Mouse (Mus musculus) ES-E14 (cell line): Measurements from ENCODE around the gene Sult1a1. TPM values are rescaled to one million over a fixed set of nuclear protein-coding genes. Genes with fewer than 3 reads are reported as not detected.

Experiments used
- DNase-seq: peaks from one replicate; pipeline ENCODE4 v3.0.0-alpha.2; 2013; ENCODE audit warnings: low read depth, low spot score
- H3K27ac ChIP-seq: 2 replicates; pipeline ENCODE4 v1.5.1; 2012; ENCODE audit warnings: low read depth, mild to moderate bottlenecking, low read length, moderate library complexity, mixed read lengths; ENCODE audit not compliant: poor library complexity, insufficient read depth, severe bottlenecking
- H3K36me3 ChIP-seq: 2 replicates; pipeline ENCODE4 v1.6.1; 2012; ENCODE audit warnings: mild to moderate bottlenecking, low read length, moderate library complexity, mixed read lengths; ENCODE audit not compliant: control insufficient read depth, poor library complexity, insufficient read depth, severe bottlenecking
- H3K4me1 ChIP-seq, 2 experiments: fragments of 150-350 bp in 1 of 2; sonication (generic) in 1 of 2; 2 replicates each; pipeline ENCODE4 v1.6.1; 2012; ENCODE audit warnings: low read length in 2 of 2, mild to moderate bottlenecking in 1 of 2, mixed read lengths in 1 of 2; ENCODE audit not compliant: control insufficient read depth in 2 of 2, insufficient read depth in 2 of 2, poor library complexity in 1 of 2
- H3K4me3 ChIP-seq, 2 experiments: fragments of 150-350 bp in 1 of 2; sonication (generic) in 1 of 2; 2 replicates each; pipeline ENCODE4 v1.5.1; 2012; ENCODE audit warnings: low read length in 2 of 2, low read depth in 1 of 2, mild to moderate bottlenecking in 1 of 2, mixed read lengths in 1 of 2; ENCODE audit not compliant: insufficient read depth in 1 of 2, poor library complexity in 1 of 2, severe bottlenecking in 1 of 2
- H3K9ac ChIP-seq: 2 replicates; pipeline ENCODE4 v1.6.1; 2012; ENCODE audit warnings: low read depth, mild to moderate bottlenecking, low read length, mixed read lengths; ENCODE audit not compliant: poor library complexity, insufficient read depth, severe bottlenecking
- H3K9me3 ChIP-seq: fragments of 150-350 bp; sonication (generic); 2 replicates; pipeline ENCODE4 v1.6.1; 2012; ENCODE audit warnings: low read depth, mild to moderate bottlenecking, low read length; ENCODE audit not compliant: control insufficient read depth, insufficient read depth
- CHD2 ChIP-seq: IDR thresholded peaks from 2 replicates; pipeline ENCODE4 v1.6.1; 2014; ENCODE audit warnings: mild to moderate bottlenecking, low read depth, low read length, inconsistent platforms
- HCFC1 ChIP-seq: IDR thresholded peaks from 2 replicates; pipeline ENCODE4 v1.6.1; 2012; ENCODE audit warnings: low read length, inconsistent platforms, borderline replicate concordance; ENCODE audit not compliant: insufficient read depth
- MAFK ChIP-seq: IDR thresholded peaks from 2 replicates; pipeline ENCODE4 v1.6.1; 2014; ENCODE audit warnings: mild to moderate bottlenecking, low read depth, low read length, inconsistent platforms; ENCODE audit not compliant: insufficient read depth
- ZC3H11A ChIP-seq: IDR thresholded peaks from 2 replicates; pipeline ENCODE4 v1.6.1; 2012; ENCODE audit warnings: low read depth, mild to moderate bottlenecking, inconsistent platforms, low read length, borderline replicate concordance
- ZNF384 ChIP-seq: IDR thresholded peaks from 2 replicates; pipeline ENCODE4 v1.6.1; 2012; ENCODE audit warnings: low read depth, low read length, inconsistent platforms
- in situ Hi-C, 2 experiments: fragments of 600-800 bp; cut with MboI; formaldehyde crosslinking; loops; one replicate each; pipeline ENCODE4 v1.15.1; 2025; ENCODE audit warnings: low sequenced_read_pairs in 2 of 2, inconsistent platforms in 1 of 2; ENCODE audit not compliant: unreplicated experiment in 2 of 2
- total RNA-seq: library from RNA; depleted of rRNA; stranded (reverse); fragments of 300-350 nt; gene quantifications from 2 replicates; pipeline ENCODE4 v1.2.3, GENCODE M21; 2012

Sult1a1 gene
- total RNA-seq, 1 experiment, result 0.22 TPM

DNA sequence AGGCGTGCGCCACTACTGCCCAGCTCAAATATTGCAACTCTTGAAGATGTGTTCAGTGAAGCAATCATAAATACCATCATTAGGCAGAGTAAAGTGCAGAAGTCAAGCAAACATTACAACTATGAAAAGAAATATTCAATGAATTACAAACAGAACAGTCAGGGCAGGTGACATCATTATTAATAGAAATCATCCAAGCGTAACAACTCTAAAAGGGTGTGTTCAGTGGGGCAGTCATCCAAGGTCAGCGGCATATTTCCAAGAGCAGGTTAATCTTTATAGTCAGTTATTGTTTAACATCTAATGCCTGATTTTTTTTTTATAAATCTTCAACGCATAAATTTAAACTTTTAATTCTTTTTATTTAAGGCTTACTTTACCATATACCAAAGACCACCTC lies 5.0 kb upstream of the Sult1a1 start:
- no peak overlapping the region for H3K4me3 ChIP-seq
- TF ChIP-seq HCFC1, result no peak
- TF ChIP-seq CHD2, result no peak
- in situ Hi-C loops, result no loop called here
- DNase-seq, result no peak
- no peaks in the 10 kb centered on the region for H3K9me3 ChIP-seq
- H3K9ac ChIP-seq, result no peak overlapping the region
- H3K36me3 ChIP-seq, result no peaks in the 10 kb centered on the region
- no peak overlapping the region for H3K27ac ChIP-seq
- H3K4me1 ChIP-seq, result 0 out of 4 replicates have a peak, but pooled peaks cover 0 to 2% of the 10 kb centered on the region in 2 experiments

DNA sequence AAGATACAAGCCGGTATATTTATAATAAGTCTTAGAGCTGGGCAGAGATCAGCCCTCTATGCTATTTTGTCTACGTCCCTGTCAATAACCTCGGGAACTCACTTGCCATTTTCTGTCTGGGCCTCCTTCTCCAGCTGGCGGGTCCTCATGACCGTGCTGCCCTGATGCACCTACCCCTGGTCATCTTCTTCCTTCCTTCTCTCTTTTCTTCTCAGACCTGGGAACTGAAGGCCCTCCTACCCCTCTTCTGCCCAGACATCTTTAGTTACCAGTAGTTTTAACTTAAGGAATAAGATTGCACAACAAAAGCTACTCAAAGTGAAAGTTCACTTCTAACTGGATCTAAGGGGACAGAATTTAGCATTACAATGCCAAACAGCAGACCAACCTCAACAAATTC lies 3.5 kb upstream of the Sult1a1 start:
- Histone ChIP-seq H3K9me3 (no peaks in the 10 kb centered on the region), H3K4me1 (0 out of 4 replicates have a peak, but pooled peaks cover 0 to 2% of the 10 kb centered on the region in 2 experiments), H3K4me3 (no peak overlapping the region), H3K9ac (no peak overlapping the region), H3K36me3 (no peaks in the 10 kb centered on the region), H3K27ac (no peak overlapping the region)
- TF ChIP-seq CHD2 (no peak), HCFC1 (no peak), MAFK (no peak), ZNF384 (no peak), ZC3H11A (no peak)
- in situ Hi-C loops, result no loop called here
- DNase-seq, result no peak

DNA sequence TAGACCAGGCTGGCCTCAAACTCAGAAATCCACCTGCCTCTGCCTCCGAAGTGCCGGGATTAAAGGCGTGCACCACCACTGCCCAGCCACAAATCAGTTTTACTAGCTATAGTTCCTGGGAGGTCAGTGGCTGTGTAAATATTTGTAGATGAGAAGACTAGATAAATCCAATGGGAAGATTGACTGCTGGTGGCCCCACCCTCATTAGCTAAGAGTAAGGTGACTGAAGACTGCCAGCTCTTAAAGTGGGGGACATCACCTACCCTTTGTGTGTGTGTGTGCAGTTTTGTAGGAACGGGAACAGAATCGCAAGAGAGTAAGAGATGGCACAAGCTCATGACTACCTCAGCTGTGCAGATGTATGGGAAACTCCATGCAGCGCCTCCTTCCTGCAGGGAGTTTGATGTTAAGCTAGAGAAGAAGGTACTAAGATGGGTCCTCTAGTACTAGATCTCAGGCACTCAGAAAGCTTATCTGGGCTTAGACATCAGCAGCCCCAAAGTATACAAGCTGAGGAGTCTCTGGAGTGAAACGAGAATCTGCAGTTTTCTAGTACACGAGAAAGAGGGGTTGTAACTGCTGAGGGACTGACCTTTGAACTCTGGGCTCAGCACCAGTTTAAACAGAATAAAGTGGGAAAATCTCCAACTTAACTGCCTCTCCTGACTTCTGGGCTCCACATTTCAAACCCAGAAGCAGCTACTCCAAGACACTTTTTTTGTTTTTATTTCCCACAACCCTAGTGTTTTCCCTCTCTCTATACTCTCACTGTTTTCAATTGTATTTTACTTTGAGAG lies 2.5 kb upstream of the Sult1a1 start:
- no peak for DNase-seq
- Histone ChIP-seq H3K9ac (no peak overlapping the region), H3K36me3 (no peaks in the 10 kb centered on the region), H3K4me3 (no peak overlapping the region), H3K27ac (no peak overlapping the region), H3K9me3 (no peaks in the 10 kb centered on the region), H3K4me1 (0 out of 4 replicates have a peak, but pooled peaks cover 0 to 2% of the 10 kb centered on the region in 2 experiments)
- TF ChIP-seq HCFC1, result no peak
- in situ Hi-C loops, result no loop called here

DNA sequence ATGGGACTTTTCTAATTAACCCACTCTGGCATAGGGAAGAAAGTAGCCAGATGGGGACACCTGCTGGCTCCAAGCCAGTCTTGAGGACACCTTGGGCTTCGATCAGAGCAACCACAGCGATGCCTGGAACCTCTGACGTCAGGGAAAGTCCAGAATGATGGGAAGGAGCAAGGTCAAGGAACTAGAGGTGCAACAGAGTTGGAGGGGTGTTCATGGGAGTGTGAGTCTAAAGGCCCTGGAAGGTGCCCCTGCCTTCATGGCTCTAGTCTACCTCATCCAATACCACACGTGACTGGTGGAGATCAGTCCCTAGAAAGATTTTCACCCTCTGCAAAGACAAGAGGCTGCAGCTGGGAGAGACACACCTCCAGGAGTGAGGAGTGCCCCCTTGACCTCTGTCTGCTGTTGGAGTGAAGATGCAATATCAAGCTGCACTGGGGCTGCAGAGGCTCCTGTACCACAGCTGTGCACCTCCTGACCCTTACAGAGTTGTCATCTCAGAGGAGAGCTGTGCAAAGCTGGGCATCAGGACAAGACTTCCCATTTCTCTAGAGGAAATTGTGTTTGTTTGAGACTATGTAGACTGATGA lies 494 bp upstream of the Sult1a1 start:
- Histone ChIP-seq H3K36me3 (peaks cover 7% of the 10 kb centered on the region), H3K9me3 (no peaks in the 10 kb centered on the region), H3K27ac (no peak overlapping the region), H3K9ac (no peak overlapping the region), H3K4me1 (0 out of 4 replicates have a peak, but pooled peaks cover 0 to 2% of the 10 kb centered on the region in 2 experiments), H3K4me3 (no peak overlapping the region)
- TF ChIP-seq ZC3H11A, result no peak
- TF ChIP-seq MAFK, result no peak
- TF ChIP-seq HCFC1, result no peak
- in situ Hi-C loops, result no loop called here
- DNase-seq, result no peak

DNA sequence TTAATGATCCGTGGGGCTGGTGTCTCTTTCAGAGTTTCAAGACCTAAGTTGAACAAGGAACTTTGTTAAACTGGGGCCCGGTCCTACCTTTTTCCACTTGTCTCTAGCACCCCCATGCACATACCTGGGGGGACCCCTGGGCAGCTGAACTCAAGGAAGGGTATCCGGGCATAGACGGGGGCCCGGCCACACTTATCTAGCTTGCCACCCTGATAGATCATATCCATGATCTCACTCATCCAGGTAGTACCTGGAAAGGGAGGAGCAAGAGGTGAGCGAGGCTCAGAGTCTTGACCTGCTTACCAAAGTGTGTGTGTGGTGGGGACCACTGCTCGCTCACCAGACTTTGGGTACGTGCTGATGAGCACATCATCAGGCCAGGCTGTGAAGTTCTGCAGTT lies 1.1 kb downstream of the Sult1a1 start:
- Histone ChIP-seq H3K27ac (no peak overlapping the region), H3K36me3 (peaks cover 14% of the 10 kb centered on the region), H3K4me3 (no peak overlapping the region), H3K4me1 (0 out of 4 replicates have a peak, but pooled peaks cover 0 to 5% of the 10 kb centered on the region in 2 experiments), H3K9ac (no peak overlapping the region), H3K9me3 (no peaks in the 10 kb centered on the region)
- in situ Hi-C loops, result no loop called here
- no peak for DNase-seq
- TF ChIP-seq ZNF384 (no peak), ZC3H11A (no peak), HCFC1 (no peak), MAFK (no peak)
